Mouse (Mus musculus): ENCODE results near the gene Katnb1. TPM values are rescaled to one million over a fixed set of nuclear protein-coding genes. Genes with fewer than 3 reads are reported as not detected.

Gene Katnb1
- total RNA-seq, 2 experiments from 2014 or later = 11.3 to 15.3 TPM

GRCm38 (mm10) chr8:95081650-95082049, 664 bp downstream of the Katnb1 start:
- DNase-seq (ENCODE audit: low spot score in 2 of 2) = no peak

GRCm38 (mm10) chr8:95084261-95084660, 3.3 kb downstream of the Katnb1 start:
- DNase-seq (ENCODE audit: low spot score in 2 of 2) = no peak

GRCm38 (mm10) chr8:95084744-95085431, 3.9 kb downstream of the Katnb1 start:
- DNase-seq (ENCODE audit: low spot score in 2 of 2) = no peak

GRCm38 (mm10) chr8:95085432-95086141, 4.6 kb downstream of the Katnb1 start:
- no peak for DNase-seq (ENCODE audit: low spot score in 2 of 2)

GRCm38 (mm10) chr8:95093574-95093973, 12.6 kb downstream of the Katnb1 start:
- DNase-seq (ENCODE audit: low spot score in 2 of 2) = no peak

- DNase-seq (ENCODE audit: low spot score in 2 of 2) = peak; percentile 78 to 80
Observed at GRCm38 (mm10) chr8:95099009-95099408, 18.0 kb downstream of the Katnb1 start.

- DNase-seq (ENCODE audit: low spot score in 2 of 2) = no peak
Observed at GRCm38 (mm10) chr8:95101972-95102371, 21.0 kb downstream of the Katnb1 start.

- DNase-seq (ENCODE audit: low spot score in 2 of 2) = no peak
Observed at GRCm38 (mm10) chr8:95107306-95107705, 26.3 kb downstream of the Katnb1 start.

- no peak for DNase-seq (ENCODE audit: low spot score in 2 of 2)
Observed at GRCm38 (mm10) chr8:95112594-95112993, 31.6 kb downstream of the Katnb1 start.

GRCm38 (mm10) chr8:95113108-95113507, 32.1 kb downstream of the Katnb1 start:
- DNase-seq (ENCODE audit: low spot score in 2 of 2) = no peak

GRCm38 (mm10) chr8:95113750-95114149, 32.8 kb downstream of the Katnb1 start:
- no peak for DNase-seq (ENCODE audit: low spot score in 2 of 2)

- no peak for DNase-seq (ENCODE audit: low spot score in 2 of 2)
Observed at GRCm38 (mm10) chr8:95123455-95123854, 42.5 kb downstream of the Katnb1 start.

- DNase-seq (ENCODE audit: low spot score in 2 of 2) = no peak
Observed at GRCm38 (mm10) chr8:95126497-95126896, 45.5 kb downstream of the Katnb1 start.

- no peak for DNase-seq (ENCODE audit: low spot score in 2 of 2)
Observed at GRCm38 (mm10) chr8:95127658-95128057, 46.7 kb downstream of the Katnb1 start.

GRCm38 (mm10) chr8:95128750-95129260, 47.8 kb downstream of the Katnb1 start:
- no peak for DNase-seq (ENCODE audit: low spot score in 2 of 2)

GRCm38 (mm10) chr8:95130966-95131537, 50.1 kb downstream of the Katnb1 start:
- peak in 1 of 2 experiments; percentile 51 for DNase-seq (ENCODE audit: low spot score in 2 of 2)

GRCm38 (mm10) chr8:95131983-95132382, 51.0 kb downstream of the Katnb1 start:
- DNase-seq (ENCODE audit: low spot score in 2 of 2) = no peak

- DNase-seq (ENCODE audit: low spot score in 2 of 2) = no peak
Observed at GRCm38 (mm10) chr8:95134186-95134585, 53.2 kb downstream of the Katnb1 start.

- DNase-seq (ENCODE audit: low spot score in 2 of 2) = peak in 1 of 2 experiments; percentile 20
Observed at GRCm38 (mm10) chr8:95135242-95135641, 54.3 kb downstream of the Katnb1 start.

- DNase-seq (ENCODE audit: low spot score in 2 of 2) = no peak
Observed at GRCm38 (mm10) chr8:95136218-95136617, 55.2 kb downstream of the Katnb1 start.

GRCm38 (mm10) chr8:95137201-95137600, 56.2 kb downstream of the Katnb1 start:
- DNase-seq (ENCODE audit: low spot score in 2 of 2) = no peak

GRCm38 (mm10) chr8:95137641-95138098, 56.7 kb downstream of the Katnb1 start:
- DNase-seq (ENCODE audit: low spot score in 2 of 2) = peak in 1 of 2 experiments; percentile 55

Data from adrenal gland, adult 18-20 months (tissue).